Mouse (Mus musculus): ENCODE measurements around the gene Angel2.

DNA sequence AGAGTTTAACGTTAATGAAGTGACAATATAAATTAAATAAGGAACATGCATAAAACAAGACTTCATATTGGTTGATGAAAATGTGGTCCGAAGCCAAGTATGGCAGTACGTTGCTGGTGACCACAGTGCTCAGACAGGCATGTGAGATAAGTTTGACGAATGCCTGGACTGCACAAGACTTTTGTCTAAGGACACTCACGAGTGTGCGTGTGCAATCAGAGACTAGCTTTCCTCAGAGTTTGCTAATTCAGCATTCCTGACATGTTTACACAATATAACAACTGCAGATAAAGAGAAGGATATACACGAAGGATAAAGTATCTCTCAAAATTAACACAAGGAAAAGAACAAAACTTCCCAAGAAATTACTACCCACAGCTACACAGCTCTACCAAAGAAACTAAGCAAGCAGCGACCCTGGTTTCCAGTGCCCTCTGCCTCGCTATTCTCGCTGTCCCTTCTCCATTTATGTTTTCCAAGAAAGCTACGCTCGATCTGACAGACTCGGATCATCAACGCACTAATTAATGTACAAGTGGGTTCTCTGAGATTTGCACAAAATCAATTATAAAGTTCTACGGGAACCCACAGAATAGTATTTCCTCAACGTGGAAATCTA, 2.9 kb downstream of the Angel2 start:
- no peak for TF ChIP-seq GATA1 (IDR thresholded peaks at IDR 0.05; ENCODE audit: borderline replicate concordance, low read length)
- TF ChIP-seq FLI1 (IDR thresholded peaks at IDR 0.05; ENCODE audit: low read length): no peak
